Mouse (Mus musculus) kidney, postnatal 14 days (tissue): ENCODE measurements around the gene Nmd3.

Experiments
- DNase-seq: peaks from one replicate; pipeline ENCODE4 v3.0.0; 2022; ENCODE audit warnings: mixed read lengths

Gene Nmd3

GRCm38 (mm10) chr3:69721814-69722186 lies at the start of gene Nmd3:
Nmd3 (plus strand) TSS chr3:69721985.
- DNase-seq: peak; percentile 94

GRCm38 (mm10) chr3:69673351-69673750 lies 48.4 kb upstream of the Nmd3 start:
- DNase-seq: no peak

- no peak for DNase-seq
Observed at GRCm38 (mm10) chr3:69674206-69674605, 47.6 kb upstream of the Nmd3 start.

- DNase-seq: no peak
Observed at GRCm38 (mm10) chr3:69689791-69690190, 32.0 kb upstream of the Nmd3 start.

- DNase-seq: no peak
Observed at GRCm38 (mm10) chr3:69690939-69691338, 30.8 kb upstream of the Nmd3 start.

- no peak for DNase-seq
Observed at GRCm38 (mm10) chr3:69699851-69700500, 21.8 kb upstream of the Nmd3 start.

GRCm38 (mm10) chr3:69701905-69702304 lies 19.9 kb upstream of the Nmd3 start:
- DNase-seq: no peak

- no peak for DNase-seq
Observed at GRCm38 (mm10) chr3:69702421-69702820, 19.4 kb upstream of the Nmd3 start.

- no peak for DNase-seq
Observed at GRCm38 (mm10) chr3:69709043-69709929, 12.5 kb upstream of the Nmd3 start.

- DNase-seq: no peak
Observed at GRCm38 (mm10) chr3:69711907-69712600, 9.7 kb upstream of the Nmd3 start.

GRCm38 (mm10) chr3:69717476-69717875 lies 4.3 kb upstream of the Nmd3 start:
- no peak for DNase-seq

GRCm38 (mm10) chr3:69722187-69722867 lies 542 bp downstream of the Nmd3 start:
- peak; percentile 26 for DNase-seq

GRCm38 (mm10) chr3:69723161-69723560 lies 1.4 kb downstream of the Nmd3 start:
- no peak for DNase-seq

GRCm38 (mm10) chr3:69730930-69731329 lies 9.1 kb downstream of the Nmd3 start:
- no peak for DNase-seq

GRCm38 (mm10) chr3:69733939-69734338 lies 12.2 kb downstream of the Nmd3 start:
- no peak for DNase-seq

GRCm38 (mm10) chr3:69755192-69755591 lies 33.4 kb downstream of the Nmd3 start:
- DNase-seq: no peak

- DNase-seq: no peak
Observed at GRCm38 (mm10) chr3:69755968-69756367, 34.2 kb downstream of the Nmd3 start.

- DNase-seq: peak; percentile 68
Observed at GRCm38 (mm10) chr3:69756499-69756898, 34.7 kb downstream of the Nmd3 start.

GRCm38 (mm10) chr3:69757456-69757855 lies 35.7 kb downstream of the Nmd3 start:
- DNase-seq: no peak

- DNase-seq: no peak
Observed at GRCm38 (mm10) chr3:69760081-69760480, 38.3 kb downstream of the Nmd3 start.

GRCm38 (mm10) chr3:69761195-69761594 lies 39.4 kb downstream of the Nmd3 start:
- DNase-seq: peak; percentile 33

GRCm38 (mm10) chr3:69762838-69763368 lies 41.1 kb downstream of the Nmd3 start:
- DNase-seq: no peak
